Mouse (Mus musculus): ENCODE measurements around the gene Cdh16.

The Cdh16 gene

GRCm38 (mm10) chr8:104613119-104613518 is 11.1 kb downstream of the Cdh16 start:
- no peak for DNase-seq (ENCODE audit: low read depth, low spot score)

GRCm38 (mm10) chr8:104611613-104612012 is 12.6 kb downstream of the Cdh16 start:
- DNase-seq (ENCODE audit: low read depth, low spot score): no peak

- DNase-seq (ENCODE audit: low read depth, low spot score): no peak
These were observed 13.9 kb downstream of the Cdh16 start for GRCm38 (mm10) chr8:104610185-104610766.

GRCm38 (mm10) chr8:104609222-104609621 is 15.0 kb downstream of the Cdh16 start:
- DNase-seq (ENCODE audit: low read depth, low spot score): no peak

- DNase-seq (ENCODE audit: low read depth, low spot score): no peak
These were observed 16.3 kb downstream of the Cdh16 start for GRCm38 (mm10) chr8:104607944-104608343.

GRCm38 (mm10) chr8:104606329-104606728 is 17.9 kb downstream of the Cdh16 start:
- no peak for DNase-seq (ENCODE audit: low read depth, low spot score)

- DNase-seq (ENCODE audit: low read depth, low spot score): no peak
These were observed 21.0 kb downstream of the Cdh16 start for GRCm38 (mm10) chr8:104603245-104603593.

- peak; percentile 72 for DNase-seq (ENCODE audit: low read depth, low spot score)
These were observed 21.5 kb downstream of the Cdh16 start for GRCm38 (mm10) chr8:104602468-104603244.

GRCm38 (mm10) chr8:104601941-104602371 is 22.2 kb downstream of the Cdh16 start:
- DNase-seq (ENCODE audit: low read depth, low spot score): no peak

- no peak for DNase-seq (ENCODE audit: low read depth, low spot score)
These were observed 22.8 kb downstream of the Cdh16 start for GRCm38 (mm10) chr8:104601386-104601785.

- no peak for DNase-seq (ENCODE audit: low read depth, low spot score)
These were observed 25.7 kb downstream of the Cdh16 start for GRCm38 (mm10) chr8:104598496-104598895.

- DNase-seq (ENCODE audit: low read depth, low spot score): no peak
These were observed 26.5 kb downstream of the Cdh16 start for GRCm38 (mm10) chr8:104597656-104598055.

GRCm38 (mm10) chr8:104595773-104596536 is 28.2 kb downstream of the Cdh16 start:
- no peak for DNase-seq (ENCODE audit: low read depth, low spot score)

- DNase-seq (ENCODE audit: low read depth, low spot score): no peak
These were observed 29.4 kb downstream of the Cdh16 start for GRCm38 (mm10) chr8:104594611-104595362.

- DNase-seq (ENCODE audit: low read depth, low spot score): no peak
These were observed 30.5 kb downstream of the Cdh16 start for GRCm38 (mm10) chr8:104593536-104594325.

- no peak for DNase-seq (ENCODE audit: low read depth, low spot score)
These were observed 31.6 kb downstream of the Cdh16 start for GRCm38 (mm10) chr8:104592566-104592965.

GRCm38 (mm10) chr8:104591856-104592255 is 32.3 kb downstream of the Cdh16 start:
- DNase-seq (ENCODE audit: low read depth, low spot score): no peak

- peak; percentile 91 for DNase-seq (ENCODE audit: low read depth, low spot score)
These were observed 32.9 kb downstream of the Cdh16 start, which contains the start of gene Pdp2 for GRCm38 (mm10) chr8:104591133-104591834. Gene Pdp2, plus strand, starts transcription at chr8:104591451.

- DNase-seq (ENCODE audit: low read depth, low spot score): no peak
These were observed 33.9 kb downstream of the Cdh16 start for GRCm38 (mm10) chr8:104590284-104590683.

GRCm38 (mm10) chr8:104584522-104584921 is 39.7 kb downstream of the Cdh16 start:
- no peak for DNase-seq (ENCODE audit: low read depth, low spot score)
